Mouse (Mus musculus): ENCODE measurements around the gene Cped1.

Cped1 gene

GRCm38 (mm10) chr6:22293922-22294321, 308.2 kb downstream of the Cped1 start:
- no peak for DNase-seq (ENCODE audit: low spot score in 2 of 2)

GRCm38 (mm10) chr6:22297028-22297427, 311.3 kb downstream of the Cped1 start:
- no peak for DNase-seq (ENCODE audit: low spot score in 2 of 2)

- DNase-seq (ENCODE audit: low spot score in 2 of 2): no peak
These were observed 312.3 kb downstream of the Cped1 start for GRCm38 (mm10) chr6:22298059-22298458.

Data from thymus, postnatal 10 days (tissue).